Comparison of ENCODE assay signal across 20 mouse cellular contexts in genomic region chr16:44199066-44199703, GRCm38 (mm10). TPM values are rescaled to one million over a fixed set of nuclear protein-coding genes. Genes with fewer than 3 reads are reported as not detected.
DNase-seq lines count a peak whose midpoint lies in the region; TF ChIP-seq lines count a peak whose summit lies in the region.
"Had no signal": no experiment of that assay in that cellular context is flagged by ENCODE, and none has a peak within 500 bp of the region (broad histone marks: within the 10 kb centered on the region; RNA-seq: fewer than 3 reads in every experiment).

No protein-coding gene starts in this region.

- H3K4me3 ChIP-seq in gastrocnemius, adult 2 months: no peak overlapping the region
- H3K4me3 ChIP-seq in layer of hippocampus, adult 2 months: no peak overlapping the region
- H3K4me3 ChIP-seq: forebrain, embryonic 13.5 days; heart, embryonic 12.5 days; midbrain, embryonic 10.5 days; neural tube, embryonic 13.5 days had no signal

- no peak for DNase-seq in gastrocnemius, adult 2 months
- DNase-seq in gastrocnemius, postnatal 10 days: no peak
- peak; percentile 78 to 83 for DNase-seq in B cell, adult 2 months
- DNase-seq in lung, postnatal 36 days: peak; percentile 50
- DNase-seq in spleen, adult 18-20 months: peak; percentile 40 to 50
- no peak for DNase-seq in layer of hippocampus, adult 2 months (ENCODE audit: low spot score in 2 of 2)
- no peak for DNase-seq in layer of hippocampus, postnatal 36 days
- DNase-seq in ovary, postnatal 36 days (ENCODE audit: low spot score): no peak
- DNase-seq: adrenal gland, postnatal 25 days; cerebellum, adult 9-11 months; embryo, embryonic 11 days; kidney, adult 2 months; kidney, postnatal 25 days; layer of hippocampus, adult 9-11 months; lung, embryonic 14.5 days had no signal

- no peak for TF ChIP-seq CTCF in gastrocnemius, adult 2 months (IDR thresholded peaks at IDR 0.05)
- TF ChIP-seq CTCF in layer of hippocampus, adult 2 months (conservative IDR thresholded peaks at IDR 0.05): no peak

- intact Hi-C loops in gastrocnemius, adult 2 months (cut with DNase I): no loop called here

- H3K27ac ChIP-seq in gastrocnemius, adult 2 months: peak overlapping the region; percentile 79
- H3K27ac ChIP-seq in layer of hippocampus, adult 2 months: no peak overlapping the region
- H3K27ac ChIP-seq: forebrain, embryonic 13.5 days; hindbrain, postnatal 0 days; midbrain, embryonic 10.5 days; neural tube, embryonic 13.5 days had no signal

RNA-seq across cellular contexts. Expression of gene Usf3, which starts 26.1 kb away (rescaled TPM):
- 10 to 100 TPM; 41.6 to 47.9 TPM for total RNA-seq in gastrocnemius, adult 2 months (2021)
- total RNA-seq in gastrocnemius, postnatal 10 days (2021): 10 to 100 TPM; 35.8 to 40.6 TPM
- 10 to 100 TPM; 41.4 to 43.0 TPM for total RNA-seq in layer of hippocampus, adult 2 months (2021)
- 10 to 100 TPM; 36.5 to 46.7 TPM for total RNA-seq in layer of hippocampus, postnatal 36 days (2021)

RNA-seq across cellular contexts. Expression of gene Naa50, which starts 59.6 kb away (rescaled TPM):
- 100 to 1,000 TPM; 181 to 195 TPM for total RNA-seq in gastrocnemius, adult 2 months (2021)
- 100 to 1,000 TPM; 231 to 242 TPM for total RNA-seq in gastrocnemius, postnatal 10 days (2021)
- 10 to 100 TPM; 59.2 to 61.1 TPM for total RNA-seq in layer of hippocampus, adult 2 months (2021)
- total RNA-seq in layer of hippocampus, postnatal 36 days (2021): 10 to 100 TPM; 64.5 to 68.8 TPM

RNA-seq across cellular contexts. Expression of gene Atp6v1a, which starts 59.7 kb away (rescaled TPM):
- 10 to 100 TPM; 17.0 to 20.1 TPM for total RNA-seq in gastrocnemius, adult 2 months (2021)
- 10 to 100 TPM; 40.0 to 45.3 TPM for total RNA-seq in gastrocnemius, postnatal 10 days (2021)
- 100 to 1,000 TPM; 535 to 581 TPM for total RNA-seq in layer of hippocampus, adult 2 months (2021)
- total RNA-seq in layer of hippocampus, postnatal 36 days (2021): 100 to 1,000 TPM; 559 to 583 TPM

Comparison
In these comparisons a context has a peak if more than half of its experiments do, and no peak if none do; other contexts are left out.
1. DNase-seq: peak in B cell, adult 2 months (2 of 2), lung, postnatal 36 days (single experiment) and spleen, adult 18-20 months (2 of 2); none in gastrocnemius, adult 2 months (single experiment), gastrocnemius, postnatal 10 days (single experiment), layer of hippocampus, adult 2 months (0 of 2), layer of hippocampus, postnatal 36 days (0 of 2) and ovary, postnatal 36 days (single experiment).
2. RNA of gene Atp6v1a, which starts 59.7 kb away (total RNA-seq): 559 to 583 TPM in layer of hippocampus, postnatal 36 days and 535 to 581 TPM in layer of hippocampus, adult 2 months; 40.0 to 45.3 TPM in gastrocnemius, postnatal 10 days and 17.0 to 20.1 TPM in gastrocnemius, adult 2 months; every median in the first group is over 10 times any median in the second.